Mouse (Mus musculus) E14TG2a.4 (cell line): ENCODE measurements around the gene Gm11938.
A peak's percentile ranks its signal among the peaks of the same experiment; 100 is the strongest.
"Not testable (repeated sequence)": the region's sequence is repeated elsewhere in the genome, so short reads cannot be mapped to it uniquely, and the experiment has no call there.

Experiments
- H3K27me3 ChIP-seq: 2 replicates; pipeline ENCODE4 v1.6.1; 2014; ENCODE audit warnings: low read length, control low read depth; ENCODE audit not compliant: insufficient read depth
- H3K36me3 ChIP-seq: 2 replicates; pipeline ENCODE4 v1.6.1; 2014; ENCODE audit warnings: low read length, control low read depth; ENCODE audit not compliant: insufficient read depth
- H3K4me1 ChIP-seq: replicated peaks from 2 replicates; pipeline ENCODE4 v1.6.1; 2014; ENCODE audit warnings: low read depth, low read length, control low read depth
- H3K4me3 ChIP-seq: replicated peaks from 2 replicates; pipeline ENCODE4 v1.5.1; 2014; ENCODE audit warnings: mild to moderate bottlenecking, low read length
- H3K9me3 ChIP-seq: 2 replicates; pipeline ENCODE4 v1.6.1; 2014; ENCODE audit warnings: low read length, control low read depth
- CTCF ChIP-seq: conservative IDR thresholded peaks from 2 replicates; pipeline ENCODE4 v1.5.1; 2014; ENCODE audit warnings: low read length
- NANOG ChIP-seq: IDR thresholded peaks from 2 replicates; pipeline ENCODE4 v1.6.1; 2014; ENCODE audit warnings: borderline replicate concordance, low read length, mixed read lengths
- POU5F1 ChIP-seq: IDR thresholded peaks from 2 replicates; pipeline ENCODE4 v1.6.1; 2014; ENCODE audit warnings: low read length, borderline replicate concordance

Gm11938 gene

DNA sequence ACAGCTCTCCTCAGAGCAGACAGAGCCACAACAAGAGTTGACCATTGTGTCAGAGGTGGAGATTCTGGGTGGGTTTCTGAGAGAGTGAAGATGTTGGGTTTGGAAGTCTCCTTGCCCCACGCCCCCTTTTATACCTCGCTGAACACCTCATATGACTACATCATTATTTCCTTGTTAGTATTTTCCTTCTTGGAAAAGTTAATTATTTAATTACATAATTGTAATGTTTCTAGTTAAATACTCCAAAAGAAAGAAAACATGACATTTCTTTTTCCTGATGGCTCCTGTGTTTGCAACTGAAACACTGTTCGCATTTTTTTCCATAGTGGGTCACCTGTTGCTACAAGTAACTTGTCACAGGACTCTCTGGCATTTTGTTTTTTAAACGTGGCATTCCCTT, 25.0 kb upstream of the Gm11938 start, which contains the start of gene Krtap4-1:
Gene Krtap4-1 (minus strand): TSS at position 101 of the 400 bp plus-strand sequence.
- Histone ChIP-seq H3K36me3 (no peaks in the 10 kb centered on the region), H3K4me3 (0 out of 2 replicates have a peak within 1 kb of the TSS, but pooled peaks have one; percentile 7), H3K9me3 (no peaks in the 10 kb centered on the region), H3K27me3 (peaks cover 5% of the 10 kb centered on the region; the same call in 1 of the 2 replicates), H3K4me1 (no peaks in the 10 kb centered on the region)
- TF ChIP-seq CTCF, result no peak
- no peak for TF ChIP-seq NANOG
- TF ChIP-seq POU5F1, result no peak

DNA sequence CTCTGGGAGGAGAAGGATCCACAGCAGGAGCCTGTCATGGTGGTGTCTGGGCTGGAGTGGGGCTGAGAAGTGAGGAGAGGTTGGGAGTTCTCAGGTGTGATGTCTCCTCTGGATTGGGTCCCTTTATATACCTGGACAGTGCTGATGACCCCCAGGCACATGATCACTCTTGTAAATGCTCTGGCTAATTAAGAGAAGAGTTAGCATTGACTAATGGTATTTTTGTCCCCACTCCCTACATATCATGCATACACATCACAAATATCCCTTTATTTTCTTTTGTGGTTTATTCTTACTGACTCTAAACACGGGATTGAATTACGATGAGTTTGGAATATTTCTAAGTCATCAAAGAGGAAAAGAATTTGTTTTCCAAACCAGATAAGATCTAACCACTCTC, 17.2 kb upstream of the Gm11938 start, which contains the start of gene Gm11562:
Gene Gm11562 (minus strand): TSS at position 101 of the 400 bp plus-strand sequence.
- no peaks in the 10 kb centered on the region for H3K36me3 ChIP-seq
- TF ChIP-seq NANOG (no peak), POU5F1 (no peak), CTCF (no peak)
- no peaks in the 10 kb centered on the region for H3K27me3 ChIP-seq
- no peaks in the 10 kb centered on the region for H3K9me3 ChIP-seq
- H3K4me3 ChIP-seq, result no peak within 1 kb of the TSS
- H3K4me1 ChIP-seq, result no peaks in the 10 kb centered on the region

DNA sequence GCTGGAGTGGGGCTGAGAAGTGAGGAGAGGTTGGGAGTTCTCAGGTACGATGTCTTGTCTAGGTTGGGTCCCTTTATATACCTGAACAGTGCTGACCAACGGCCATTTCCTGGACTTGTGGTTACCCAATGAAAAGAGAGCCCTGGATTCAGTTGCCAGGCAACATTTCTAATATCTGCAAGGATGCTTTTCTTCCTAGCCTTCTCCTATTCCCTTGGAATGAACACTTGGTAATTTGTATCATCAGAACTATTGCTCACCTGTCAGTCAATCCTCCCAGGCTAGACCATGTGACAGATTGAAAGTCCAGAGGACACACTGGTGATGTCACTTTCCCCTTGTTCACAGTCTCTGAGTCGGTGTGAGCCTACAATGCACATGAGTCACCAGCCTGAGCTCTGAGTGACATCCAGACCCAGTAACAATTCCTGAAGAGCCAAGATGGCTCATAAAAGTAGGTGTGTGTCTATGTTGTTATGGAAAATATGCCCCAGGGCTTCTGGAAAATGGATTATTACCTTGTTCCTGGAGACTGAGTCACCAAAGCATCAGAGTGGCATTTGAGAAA, 11.8 kb upstream of the Gm11938 start, which contains the start of gene Krtap2-4:
Gene Krtap2-4 (minus strand): TSS at position 51 of the 568 bp plus-strand sequence.
- Histone ChIP-seq H3K9me3 (no peaks in the 10 kb centered on the region), H3K27me3 (no peaks in the 10 kb centered on the region), H3K4me3 (no peak within 1 kb of the TSS), H3K36me3 (no peaks in the 10 kb centered on the region), H3K4me1 (no peaks in the 10 kb centered on the region)
- TF ChIP-seq CTCF, result no peak
- no peak for TF ChIP-seq POU5F1
- TF ChIP-seq NANOG, result no peak

DNA sequence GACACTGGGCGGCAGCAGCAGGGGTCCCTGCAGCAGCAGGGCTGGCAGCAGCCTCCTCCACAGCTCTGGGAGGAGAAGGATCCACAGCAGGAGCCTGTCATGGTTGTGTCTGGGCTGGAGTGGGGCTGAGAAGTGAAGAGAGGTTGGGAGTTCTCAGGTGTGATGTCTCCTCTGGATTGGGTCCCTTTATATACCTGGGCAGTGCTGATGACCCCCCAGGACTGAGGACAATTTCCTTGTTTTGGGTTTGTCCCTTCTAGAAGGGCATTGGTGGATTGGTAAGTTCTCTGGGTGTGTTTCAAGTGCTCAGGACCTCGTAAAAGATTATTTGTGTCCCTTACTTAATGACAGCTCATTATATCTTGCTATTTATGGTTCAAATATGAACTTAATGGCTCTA, 7.0 kb upstream of the Gm11938 start, which contains the start of gene Gm11937:
Gene Gm11937 (minus strand): TSS at position 101 of the 400 bp plus-strand sequence.
- H3K9me3 ChIP-seq, H3K36me3 ChIP-seq, H3K4me3 ChIP-seq, H3K27me3 ChIP-seq, H3K4me1 ChIP-seq: not testable (repeated sequence)

DNA sequence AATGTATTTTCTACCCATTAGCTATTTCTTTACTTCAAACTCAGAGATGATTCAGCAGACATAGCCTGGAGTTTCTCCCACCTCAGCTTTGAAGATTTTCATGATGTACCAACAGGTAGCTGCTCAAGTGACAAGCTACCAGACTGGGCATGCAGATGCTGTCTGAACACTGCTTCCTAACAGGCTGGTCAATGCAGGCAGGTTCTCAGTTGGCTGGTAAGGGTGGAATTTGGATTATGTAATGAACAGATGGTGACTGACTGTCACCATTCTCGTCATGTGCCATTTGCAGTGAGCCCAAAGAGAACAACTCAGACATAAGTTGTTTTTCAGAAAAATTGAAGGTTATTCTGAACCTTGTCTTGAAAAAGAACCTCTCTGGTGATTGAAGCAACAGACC, 6.0 kb upstream of the Gm11938 start:
- Histone ChIP-seq H3K4me3 (no peak overlapping the region), H3K36me3 (no peaks in the 10 kb centered on the region)
- TF ChIP-seq POU5F1 (no peak), CTCF (no peak), NANOG (no peak)

DNA sequence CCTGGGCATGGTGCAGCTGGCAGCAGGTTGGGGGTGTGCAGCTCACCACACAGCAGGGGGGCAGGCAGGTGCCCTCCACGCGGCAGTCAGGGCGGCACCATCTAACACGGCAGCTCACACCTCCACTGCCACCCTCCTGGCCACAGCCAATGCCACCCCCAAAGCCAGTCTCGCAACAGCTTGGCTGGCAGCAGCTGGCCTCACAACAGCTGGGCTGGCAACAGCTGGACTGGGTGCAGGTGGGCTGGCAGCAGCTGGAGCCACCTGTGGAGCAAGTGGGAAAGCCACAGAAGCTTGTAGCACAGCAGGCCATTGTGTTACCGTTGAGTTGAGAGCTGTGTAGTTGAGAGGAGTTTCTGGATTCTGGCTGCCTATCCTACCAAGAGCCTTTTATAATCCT, 5.4 kb downstream of the Gm11938 start, which contains the start of gene Krtap9-3:
Gene Krtap9-3 (minus strand): TSS at position 364 of the 400 bp plus-strand sequence.
- not testable (repeated sequence) for H3K36me3 ChIP-seq, H3K4me1 ChIP-seq, H3K9me3 ChIP-seq, H3K27me3 ChIP-seq, H3K4me3 ChIP-seq

More for the DNA sequence above, 6.0 kb upstream of the Gm11938 start:
- no peaks in the 10 kb centered on the region for H3K27me3 ChIP-seq
- no peaks in the 10 kb centered on the region for H3K9me3 ChIP-seq
- H3K4me1 ChIP-seq, result no peaks in the 10 kb centered on the region

DNA sequence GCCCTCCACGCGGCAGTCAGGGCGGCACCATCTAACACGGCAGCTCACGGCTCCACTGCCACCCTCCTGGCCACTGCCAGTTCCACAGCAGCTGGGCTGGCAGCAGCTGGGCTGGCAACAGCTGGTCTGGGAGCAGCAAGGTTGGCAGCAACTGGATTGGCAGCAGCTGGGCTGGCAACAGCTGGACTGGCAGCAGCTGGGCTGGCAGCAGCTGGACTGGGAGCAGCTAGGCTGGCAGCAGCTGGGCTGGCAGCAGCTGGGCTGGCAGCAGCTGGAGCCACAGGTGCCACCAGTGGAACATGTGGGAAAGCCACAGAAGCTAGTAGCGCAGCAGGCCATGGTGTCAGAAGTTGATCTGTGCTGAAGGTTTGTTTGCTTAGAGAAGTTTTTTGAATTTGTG, 12.1 kb downstream of the Gm11938 start, which contains the start of gene Krtap1-3:
Gene Krtap1-3 (minus strand): TSS at position 359 of the 400 bp plus-strand sequence.
- H3K4me1 ChIP-seq, result no peaks in the 10 kb centered on the region
- H3K27me3 ChIP-seq, result no peaks in the 10 kb centered on the region
- TF ChIP-seq CTCF, result no peak
- no peak for TF ChIP-seq POU5F1
- TF ChIP-seq NANOG, result no peak
- H3K36me3 ChIP-seq, result no peaks in the 10 kb centered on the region
- no peak within 1 kb of the TSS for H3K4me3 ChIP-seq
- H3K9me3 ChIP-seq, result no peaks in the 10 kb centered on the region

DNA sequence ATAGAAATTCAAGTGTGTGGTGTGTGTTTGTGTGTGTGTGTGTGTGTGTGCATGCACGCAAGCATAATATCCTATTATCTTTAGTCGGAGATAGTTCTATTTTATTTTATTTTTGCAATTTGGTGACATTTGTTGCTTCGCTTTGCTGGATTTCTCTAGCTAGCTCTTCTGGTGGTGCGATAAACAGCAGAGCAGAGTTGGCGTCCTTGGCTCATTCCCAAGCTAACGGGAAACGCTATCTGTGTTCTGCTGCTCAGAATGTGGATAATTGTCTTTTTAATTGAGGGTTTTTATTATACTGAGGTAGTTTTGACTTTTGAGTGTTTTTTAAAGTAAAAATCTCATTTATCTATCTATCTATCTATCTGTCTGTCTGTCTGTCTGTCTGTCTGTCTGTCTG, 18.0 kb downstream of the Gm11938 start:
- H3K36me3 ChIP-seq, result no peaks in the 10 kb centered on the region
- H3K27me3 ChIP-seq, result no peaks in the 10 kb centered on the region
- H3K9me3 ChIP-seq, result no peaks in the 10 kb centered on the region
- H3K4me3 ChIP-seq, result no peak overlapping the region
- no peaks in the 10 kb centered on the region for H3K4me1 ChIP-seq
- TF ChIP-seq CTCF, result no peak
- TF ChIP-seq POU5F1, result no peak
- no peak for TF ChIP-seq NANOG

DNA sequence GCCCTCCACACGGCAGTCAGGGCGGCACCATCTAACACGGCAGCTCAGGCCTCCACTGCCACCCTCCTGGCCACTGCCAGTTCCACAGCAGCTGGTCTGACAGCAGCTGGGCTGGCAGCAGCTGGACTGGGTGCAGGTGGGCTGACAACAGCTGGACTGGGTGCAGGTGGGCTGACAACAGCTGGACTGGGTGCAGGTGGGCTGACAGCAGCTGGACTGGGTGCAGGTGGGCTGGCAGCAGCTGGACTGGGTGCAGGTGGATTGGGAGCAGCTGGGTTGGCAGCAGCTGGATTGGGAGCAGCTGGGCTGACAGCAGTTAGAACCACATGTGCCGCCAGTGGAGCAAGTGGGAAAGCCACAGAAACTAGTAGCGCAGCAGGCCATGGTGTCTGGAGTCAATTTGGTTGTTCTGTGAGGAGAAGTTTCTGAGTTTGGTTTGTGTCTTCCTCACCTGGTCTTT, 19.8 kb downstream of the Gm11938 start, which contains the start of gene Krtap1-4:
Gene Krtap1-4 (minus strand): TSS at position 410 of the 460 bp plus-strand sequence.
- H3K9me3 ChIP-seq, result no peaks in the 10 kb centered on the region
- no peaks in the 10 kb centered on the region for H3K36me3 ChIP-seq
- no peaks in the 10 kb centered on the region for H3K27me3 ChIP-seq
- TF ChIP-seq CTCF (no peak), NANOG (no peak), POU5F1 (no peak)
- H3K4me3 ChIP-seq, result no peak within 1 kb of the TSS
- no peaks in the 10 kb centered on the region for H3K4me1 ChIP-seq
